Mouse (Mus musculus) left cerebral cortex, adult 8-10 months (tissue): Measurements from ENCODE around the gene Pklr. TPM values are rescaled to one million over a fixed set of nuclear protein-coding genes. Genes with fewer than 3 reads are reported as not detected.

Experiments used
- DNase-seq, 2 experiments: peaks; one replicate each; pipeline ENCODE4 v3.0.0; 2022; ENCODE audit warnings: low spot score in 2 of 2
- total RNA-seq, 4 experiments: library from RNA; stranded (reverse); gene quantifications; 2 replicates each; pipeline ENCODE4 v1.2.4; 2022

Pklr gene
- total RNA-seq, 4 experiments from 2014 or later: not detected

DNA sequence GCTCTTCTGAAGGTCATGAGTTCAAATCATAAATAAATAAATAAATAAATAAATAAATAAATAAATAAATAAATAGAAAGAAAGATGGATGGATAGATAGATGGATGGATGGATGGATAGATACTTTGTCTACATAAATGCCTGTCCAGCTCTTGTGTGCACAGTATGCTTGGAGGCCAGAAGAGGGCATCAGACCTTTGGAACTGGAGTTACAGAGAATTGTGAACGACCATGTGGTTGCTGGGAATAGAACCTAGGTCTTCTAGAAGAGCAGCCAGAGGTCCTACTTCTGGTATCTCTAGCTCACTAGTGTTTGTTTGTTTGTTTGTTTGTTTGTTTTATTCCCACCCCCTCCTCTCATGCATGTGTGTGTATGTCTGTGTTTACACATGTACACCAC lies 57.4 kb downstream of the Pklr start:
- DNase-seq: no peak

DNA sequence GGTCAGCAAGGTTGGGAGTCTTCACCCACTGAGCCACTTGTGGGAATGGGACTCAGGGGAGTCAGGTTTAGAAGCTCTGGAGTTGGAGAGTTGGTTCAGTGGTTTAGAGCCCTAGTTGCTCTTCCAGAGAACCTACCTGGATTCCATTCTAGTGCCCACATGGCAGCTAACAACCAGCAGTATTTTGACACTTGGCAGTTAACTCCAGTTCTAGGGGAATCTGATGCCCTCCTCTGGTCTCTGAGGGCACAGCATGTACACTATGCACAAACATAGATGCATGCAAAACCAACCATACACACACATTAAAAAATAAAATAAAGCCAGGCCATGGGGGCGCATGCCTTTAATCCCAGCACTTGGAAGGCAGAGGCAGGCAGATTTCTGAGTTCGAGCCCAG lies 57.9 kb downstream of the Pklr start:
- no peak for DNase-seq

Other genes with a start within 250 kb of the Pklr start
- 10 to 100 TPM; 21.4 to 25.6 (median 23.9) TPM for gene Msto1, start 222.1 kb upstream of the Pklr start, total RNA-seq
- 100 to 1,000 TPM in 1 of 4 experiments, 10 to 100 TPM in 3; 85.3 to 102 (median 91.4) TPM for gene Ash1l, start 185.5 kb upstream of the Pklr start, total RNA-seq
- 100 to 1,000 TPM in 2 of 4 experiments, 10 to 100 TPM in 2; 87.3 to 110 (median 103) TPM for gene Dap3, start 185.0 kb upstream of the Pklr start, total RNA-seq
- gene Rusc1, start 42.8 kb upstream of the Pklr start, total RNA-seq: 100 to 1,000 TPM; 170 to 198 (median 187) TPM
- under 1 TPM in 1 of 4 experiments, not detected in 3; 0.21 TPM for gene Gm43738, start 35.0 kb upstream of the Pklr start, total RNA-seq
- gene Fdps, start 34.2 kb upstream of the Pklr start, total RNA-seq: 100 to 1,000 TPM in 2 of 4 experiments, 10 to 100 TPM in 2; 84.4 to 129 (median 100) TPM
- gene Hcn3, start 24.1 kb downstream of the Pklr start, total RNA-seq: 10 to 100 TPM; 12.3 to 18.2 (median 17.0) TPM
- 10 to 100 TPM; 41.2 to 45.3 (median 42.5) TPM for gene Clk2, start 28.7 kb downstream of the Pklr start, total RNA-seq
- 10 to 100 TPM; 58.5 to 69.8 (median 63.9) TPM for gene Scamp3, start 41.3 kb downstream of the Pklr start, total RNA-seq
- 10 to 100 TPM; 47.2 to 58.2 (median 52.3) TPM for gene Fam189b, start 47.0 kb downstream of the Pklr start, total RNA-seq
- gene Gba, start 66.8 kb downstream of the Pklr start, total RNA-seq: 10 to 100 TPM; 52.5 to 62.4 (median 56.1) TPM
- gene Thbs3, start 79.0 kb downstream of the Pklr start, total RNA-seq: 10 to 100 TPM; 14.2 to 24.3 (median 22.2) TPM
- 100 to 1,000 TPM in 2 of 4 experiments, 10 to 100 TPM in 2; 95.4 to 105 (median 99.8) TPM for gene Mtx1, start 90.9 kb downstream of the Pklr start, total RNA-seq
- 1 to 10 TPM in 1 of 4 experiments, under 1 TPM in 3; 0.36 to 1.5 (median 0.67) TPM for gene Muc1, start 92.9 kb downstream of the Pklr start, total RNA-seq
- 10 to 100 TPM; 70.4 to 91.2 (median 83.7) TPM for gene Krtcap2, start 109.8 kb downstream of the Pklr start, total RNA-seq
- gene Trim46, start 110.2 kb downstream of the Pklr start, total RNA-seq: 10 to 100 TPM; 66.2 to 74.6 (median 68.4) TPM
- gene Dpm3, start 123.2 kb downstream of the Pklr start, total RNA-seq: 10 to 100 TPM; 51.6 to 64.2 (median 54.6) TPM
- 10 to 100 TPM; 38.0 to 48.9 (median 45.5) TPM for gene Slc50a1, start 134.4 kb downstream of the Pklr start, total RNA-seq
- 1 to 10 TPM; 5.6 to 8.8 (median 6.8) TPM for gene Efna1, start 145.0 kb downstream of the Pklr start, total RNA-seq
- gene Efna3, start 186.8 kb downstream of the Pklr start, total RNA-seq: 10 to 100 TPM; 50.1 to 61.2 (median 55.3) TPM
- gene Efna4, start 201.9 kb downstream of the Pklr start, total RNA-seq: under 1 TPM in 3 of 4 experiments, not detected in 1; 0.22 to 0.46 (median 0.30) TPM
- 100 to 1,000 TPM; 104 to 122 (median 108) TPM for gene Adam15, start 213.9 kb downstream of the Pklr start, total RNA-seq
- under 1 TPM; 0.32 to 0.77 (median 0.42) TPM for gene Dcst2, start 225.8 kb downstream of the Pklr start, total RNA-seq
- under 1 TPM in 1 of 4 experiments, not detected in 3; 0.61 TPM for gene Dcst1, start 229.1 kb downstream of the Pklr start, total RNA-seq